Mouse (Mus musculus) hindbrain, embryonic 10.5 days (tissue): Measurements from ENCODE around the gene Arf3. TPM values are rescaled to one million over a fixed set of nuclear protein-coding genes. Genes with fewer than 3 reads are reported as not detected.
A peak's percentile ranks its signal among the peaks of the same experiment; 100 is the strongest.

Experiments used
- DNase-seq: peaks from one replicate; pipeline ENCODE4 v3.0.0-alpha.2; 2017; ENCODE audit warnings: low spot score
- H3K27ac ChIP-seq: fragments of 300-500 bp; sonication (generic); 2 replicates; pipeline ENCODE4 v1.5.1; 2016; ENCODE audit warnings: mild to moderate bottlenecking, moderate library complexity
- H3K27me3 ChIP-seq: fragments of 300-500 bp; sonication (generic); 2 replicates; pipeline ENCODE4 v1.6.1; 2016; ENCODE audit warnings: mild to moderate bottlenecking; ENCODE audit not compliant: poor library complexity, insufficient read depth, severe bottlenecking
- H3K36me3 ChIP-seq: fragments of 300-500 bp; sonication (generic); 2 replicates; pipeline ENCODE4 v1.6.1; 2016; ENCODE audit warnings: mild to moderate bottlenecking, moderate library complexity
- H3K4me1 ChIP-seq: fragments of 300-500 bp; sonication (generic); replicated peaks from 2 replicates; pipeline ENCODE4 v1.6.1; 2016; ENCODE audit warnings: mild to moderate bottlenecking
- H3K4me3 ChIP-seq: fragments of 300-500 bp; sonication (generic); 2 replicates; pipeline ENCODE4 v1.5.1; 2016; ENCODE audit warnings: mild to moderate bottlenecking, moderate library complexity
- H3K9me3 ChIP-seq: fragments of 300-500 bp; sonication (generic); 2 replicates; pipeline ENCODE4 v1.6.1; 2016; ENCODE audit warnings: mild to moderate bottlenecking, moderate library complexity
- WGBS: fragments of 180-500 bp; shearing (Covaris S2); methylation state at CpG from one replicate; pipeline ENCODE4 v1.1.7; 2016; 5-methylcytosine and 5-hydroxymethylcytosine counted together
- polyA plus RNA-seq: library from polyadenylated mRNA; unstranded; fragments of >200 nt; fragmentation: Nextera tagmentation; extraction: Ambion mirVana; gene quantifications from 2 replicates; pipeline ENCODE4 v1.2.1, GENCODE M21; 2016

Gene Arf3
- polyA plus RNA-seq, 1 experiment from 2014 or later, result 45.1 TPM

DNA sequence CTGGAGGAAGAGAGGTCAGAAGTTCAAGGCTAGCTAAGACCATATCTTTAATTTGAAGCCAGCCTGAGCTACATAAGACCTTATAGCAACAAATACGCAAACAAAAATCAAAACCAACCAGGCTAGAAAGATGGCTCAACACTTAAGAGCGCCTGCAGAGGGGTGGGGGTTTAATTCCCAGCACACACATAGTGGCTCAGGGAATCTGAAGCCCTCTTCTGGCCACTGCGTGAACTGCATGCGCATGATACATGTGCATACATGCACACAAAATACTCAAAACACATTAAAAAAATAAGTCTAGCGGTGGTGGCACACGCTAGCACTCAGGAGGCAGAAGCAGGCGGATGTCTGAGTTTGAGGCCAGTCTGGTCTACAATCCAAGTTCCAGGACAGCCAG is 22.7 kb upstream of the Arf3 start:
- Histone ChIP-seq H3K9me3 (peaks cover 5% of the 10 kb centered on the region; the same call in 1 of the 2 replicates), H3K27ac (no peak overlapping the region), H3K27me3 (peaks cover 96% of the 10 kb centered on the region), H3K4me3 (no peak overlapping the region), H3K36me3 (no peaks in the 10 kb centered on the region), H3K4me1 (peaks cover 14% of the 10 kb centered on the region)
- peak; percentile 53 for DNase-seq
- WGBS, result 35% methylated on average over 7 of the region's 7 CpGs

- Histone ChIP-seq H3K36me3 (no peaks in the 10 kb centered on the region), H3K27me3 (peaks cover 96% of the 10 kb centered on the region), H3K4me1 (peaks cover 38% of the 10 kb centered on the region), H3K4me3 (no peak overlapping the region), H3K9me3 (peaks cover 7% of the 10 kb centered on the region), H3K27ac (no peak overlapping the region)
- DNase-seq, result no peak
- 29% methylated on average over 6 of the region's 6 CpGs for WGBS
Measured at GRCm38 (mm10) chr15:98781166-98781565, 18.2 kb upstream of the Arf3 start.

DNA sequence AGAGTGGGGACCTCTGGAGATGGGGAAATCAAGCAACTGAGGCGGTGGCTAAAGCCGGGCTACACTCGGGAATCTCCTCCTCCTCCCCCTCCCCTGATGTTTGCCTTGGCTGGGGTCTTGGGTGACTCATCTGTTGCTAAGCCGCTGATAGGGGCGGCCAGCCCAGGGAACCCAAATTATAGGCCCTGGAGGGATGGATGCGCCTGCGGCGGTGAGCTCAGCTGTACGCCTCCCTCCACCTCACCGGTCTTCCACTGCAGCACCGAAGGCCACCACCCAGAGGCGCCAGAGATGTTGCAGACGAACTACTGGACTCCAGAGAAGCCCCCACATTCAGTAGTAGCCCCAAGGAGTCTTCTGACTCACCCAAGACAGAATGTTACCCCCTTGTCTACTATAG is 17.6 kb upstream of the Arf3 start:
- peaks cover 4% of the 10 kb centered on the region for H3K9me3 ChIP-seq
- H3K4me3 ChIP-seq, result no peak overlapping the region
- peak; percentile 40 for DNase-seq
- peaks cover 44% of the 10 kb centered on the region for H3K4me1 ChIP-seq
- no peak overlapping the region for H3K27ac ChIP-seq
- H3K27me3 ChIP-seq, result peaks cover 96% of the 10 kb centered on the region
- WGBS, result 3% methylated on average over 13 of the region's 13 CpGs
- no peaks in the 10 kb centered on the region for H3K36me3 ChIP-seq

- 1% methylated on average over 8 of the region's 8 CpGs for WGBS
- H3K9me3 ChIP-seq, result peaks cover 3% of the 10 kb centered on the region; the same call in 1 of the 2 replicates
- no peaks in the 10 kb centered on the region for H3K36me3 ChIP-seq
- peaks cover 96% of the 10 kb centered on the region for H3K27me3 ChIP-seq
- no peak overlapping the region for H3K27ac ChIP-seq
- peaks cover 46% of the 10 kb centered on the region for H3K4me1 ChIP-seq
- DNase-seq, result no peak
- H3K4me3 ChIP-seq, result no peak overlapping the region
Measured at GRCm38 (mm10) chr15:98780075-98780474, 17.1 kb upstream of the Arf3 start.

- H3K27ac ChIP-seq, result no peak overlapping the region
- peaks cover 96% of the 10 kb centered on the region for H3K27me3 ChIP-seq
- DNase-seq, result no peak
- H3K4me3 ChIP-seq, result no peak overlapping the region
- H3K36me3 ChIP-seq, result no peaks in the 10 kb centered on the region
- under 1% methylated on average over 11 of the region's 11 CpGs for WGBS
- peaks cover 3% of the 10 kb centered on the region; the same call in 1 of the 2 replicates for H3K9me3 ChIP-seq
- H3K4me1 ChIP-seq, result peaks cover 49% of the 10 kb centered on the region
Measured at GRCm38 (mm10) chr15:98778806-98779205, 15.8 kb upstream of the Arf3 start.

- DNase-seq, result peak; percentile 37
- H3K9me3 ChIP-seq, result peaks cover 3% of the 10 kb centered on the region; the same call in 1 of the 2 replicates
- H3K27ac ChIP-seq, result no peak overlapping the region
- H3K27me3 ChIP-seq, result peaks cover 100% of the 10 kb centered on the region
- H3K4me1 ChIP-seq, result peaks cover 49% of the 10 kb centered on the region
- no peaks in the 10 kb centered on the region for H3K36me3 ChIP-seq
- H3K4me3 ChIP-seq, result peak overlapping the region; percentile 38
- WGBS, result under 1% methylated on average over 25 of the region's 25 CpGs
Measured at GRCm38 (mm10) chr15:98778191-98778770, 15.3 kb upstream of the Arf3 start.

GRCm38 (mm10) chr15:98777762-98778161 is 14.7 kb upstream of the Arf3 start, which contains the start of gene Wnt10b:
Gene Wnt10b (minus strand): TSS chr15:98778150.
- WGBS, result under 1% methylated on average over 33 of the region's 33 CpGs
- Histone ChIP-seq H3K36me3 (no peaks in the 10 kb centered on the region), H3K9me3 (peaks cover 3% of the 10 kb centered on the region; the same call in 1 of the 2 replicates), H3K4me3 (peak within 1 kb of the TSS; percentile 38), H3K27ac (no peak within 1 kb of the TSS), H3K4me1 (peaks cover 52% of the 10 kb centered on the region), H3K27me3 (peaks cover 100% of the 10 kb centered on the region)
- no peak for DNase-seq

DNA sequence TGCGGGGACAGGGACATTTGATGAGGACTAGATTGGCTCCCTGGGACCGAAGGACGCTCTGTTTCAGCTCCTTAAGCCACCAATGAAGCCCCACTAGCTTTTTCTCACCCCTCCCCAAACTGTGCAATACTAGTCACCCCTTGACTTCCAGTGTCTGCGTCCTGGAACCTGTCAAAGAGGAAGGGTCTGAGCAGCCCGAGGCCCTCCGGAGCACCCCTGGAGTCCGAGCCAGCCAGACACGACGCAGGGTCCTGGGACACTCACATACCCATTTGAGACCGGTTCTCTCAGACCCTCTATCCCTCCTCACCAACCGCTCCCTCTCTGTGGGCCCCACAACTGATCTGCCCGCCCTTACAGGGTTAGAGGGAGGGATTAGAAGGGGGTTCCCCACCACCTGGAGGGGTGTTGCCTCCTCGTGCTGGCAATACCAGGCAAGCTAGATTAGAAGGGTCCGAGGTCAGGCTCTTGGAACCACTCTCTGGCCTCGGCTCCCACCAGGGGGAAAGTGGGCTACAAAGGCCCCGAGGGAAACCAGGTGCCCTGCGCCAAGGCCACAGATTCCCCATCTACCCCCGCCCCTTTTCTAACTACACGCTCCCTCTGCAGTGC is 14.1 kb upstream of the Arf3 start:
- H3K4me1 ChIP-seq, result peaks cover 59% of the 10 kb centered on the region

GRCm38 (mm10) chr15:98776280-98777004 is 13.4 kb upstream of the Arf3 start:
- Histone ChIP-seq H3K4me1 (peaks cover 62% of the 10 kb centered on the region), H3K4me3 (peak overlapping the region; percentile 38), H3K27ac (peak overlapping the region; percentile 43; the same call in 1 of the 2 replicates), H3K36me3 (no peaks in the 10 kb centered on the region), H3K9me3 (peaks cover 3% of the 10 kb centered on the region; the same call in 1 of the 2 replicates), H3K27me3 (peaks cover 100% of the 10 kb centered on the region)
- WGBS, result under 1% methylated on average over 62 of the region's 62 CpGs
- peak; percentile 64 for DNase-seq

More for the DNA sequence above, 14.1 kb upstream of the Arf3 start:
- no peaks in the 10 kb centered on the region for H3K36me3 ChIP-seq
- H3K4me3 ChIP-seq, result peak overlapping the region; percentile 38
- H3K27ac ChIP-seq, result no peak overlapping the region
- H3K27me3 ChIP-seq, result peaks cover 100% of the 10 kb centered on the region
- 2% methylated on average over 19 of the region's 19 CpGs for WGBS
- peak; percentile 33 for DNase-seq
- peaks cover 3% of the 10 kb centered on the region; the same call in 1 of the 2 replicates for H3K9me3 ChIP-seq

- Histone ChIP-seq H3K9me3 (peaks cover 3% of the 10 kb centered on the region; the same call in 1 of the 2 replicates), H3K4me3 (no peak overlapping the region), H3K27ac (no peak overlapping the region), H3K27me3 (peaks cover 100% of the 10 kb centered on the region), H3K4me1 (peaks cover 58% of the 10 kb centered on the region), H3K36me3 (no peaks in the 10 kb centered on the region)
- 2% methylated on average over 5 of the region's 5 CpGs for WGBS
- no peak for DNase-seq
Measured at GRCm38 (mm10) chr15:98775533-98775932, 12.5 kb upstream of the Arf3 start.

DNA sequence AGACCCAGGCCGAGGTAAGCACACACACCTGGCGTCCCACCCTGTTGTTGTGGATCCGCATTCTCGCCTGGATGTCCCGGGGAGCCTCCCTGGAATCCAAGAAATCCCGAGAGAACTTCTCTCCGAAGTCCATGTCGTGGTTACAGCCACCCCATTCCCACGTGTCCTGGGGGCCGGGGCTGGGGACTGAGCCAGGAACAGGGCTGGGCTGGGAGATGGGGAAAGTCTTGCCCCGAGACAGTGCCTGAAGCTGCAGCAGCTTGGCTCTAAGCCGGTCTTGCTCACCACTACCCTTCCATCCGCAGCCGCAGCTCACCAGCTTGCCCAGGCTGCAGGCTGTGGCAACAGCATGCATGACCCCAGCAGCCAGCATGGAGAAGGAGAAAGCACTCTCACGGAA is 11.1 kb upstream of the Arf3 start:
- peaks cover 100% of the 10 kb centered on the region for H3K27me3 ChIP-seq
- no peak overlapping the region for H3K27ac ChIP-seq
- DNase-seq, result peak; percentile 14
- 4% methylated on average over 15 of the region's 15 CpGs for WGBS
- no peaks in the 10 kb centered on the region for H3K36me3 ChIP-seq
- H3K9me3 ChIP-seq, result no peaks in the 10 kb centered on the region
- no peak overlapping the region for H3K4me3 ChIP-seq
- H3K4me1 ChIP-seq, result peaks cover 52% of the 10 kb centered on the region

DNA sequence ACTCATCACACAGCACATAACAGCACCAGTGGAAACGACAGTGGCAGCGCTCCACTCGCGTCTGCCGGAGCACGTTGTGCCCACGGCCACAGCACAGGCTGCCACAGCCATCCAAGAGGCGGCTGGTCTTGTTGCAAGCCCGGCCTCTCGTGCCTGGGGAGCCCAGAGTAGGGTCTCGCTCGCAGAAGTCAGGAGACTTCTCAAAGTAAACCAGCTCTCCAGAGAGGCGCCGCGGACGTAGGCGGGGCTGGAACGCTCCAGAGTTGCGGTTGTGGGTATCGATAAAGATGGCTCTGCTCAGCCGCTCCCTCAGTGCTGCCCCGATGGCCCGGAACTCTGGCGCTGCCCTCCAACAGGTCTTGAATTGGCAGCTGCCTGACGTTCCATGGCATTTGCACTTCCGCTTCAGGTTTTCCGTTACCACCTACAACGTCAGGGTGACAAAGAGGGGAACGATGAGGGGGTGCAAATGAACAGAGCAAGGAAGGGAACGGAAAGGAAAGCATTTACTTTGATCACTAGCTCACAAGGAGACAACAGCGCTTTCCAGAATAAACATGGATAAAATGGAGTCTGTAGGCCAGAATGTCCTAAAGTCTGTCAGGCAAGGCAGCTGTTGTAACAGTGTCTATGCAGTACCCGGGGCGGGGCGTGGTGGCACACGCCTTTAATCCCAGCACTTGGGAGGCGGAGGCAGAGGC is 9.6 kb upstream of the Arf3 start:
- peak overlapping the region; percentile 39 for H3K4me3 ChIP-seq
- no peaks in the 10 kb centered on the region for H3K36me3 ChIP-seq
- DNase-seq, result peak; percentile 51
- H3K27me3 ChIP-seq, result peaks cover 100% of the 10 kb centered on the region
- peaks cover 39% of the 10 kb centered on the region for H3K4me1 ChIP-seq
- H3K9me3 ChIP-seq, result no peaks in the 10 kb centered on the region
- WGBS, result 3% methylated on average over 36 of the region's 36 CpGs
- H3K27ac ChIP-seq, result no peak overlapping the region
